Mouse (Mus musculus) T-cell, adult 2 months (primary cell): Measurements from ENCODE around the gene Fgd5.
"Not testable (repeated sequence)": the region's sequence is repeated elsewhere in the genome, so short reads cannot be mapped to it uniquely, and the experiment has no call there.

ENCODE experiments used
- DNase-seq: peaks from one replicate; pipeline ENCODE4 v3.0.0; 2022; ENCODE audit warnings: low spot score

Gene Fgd5

DNA sequence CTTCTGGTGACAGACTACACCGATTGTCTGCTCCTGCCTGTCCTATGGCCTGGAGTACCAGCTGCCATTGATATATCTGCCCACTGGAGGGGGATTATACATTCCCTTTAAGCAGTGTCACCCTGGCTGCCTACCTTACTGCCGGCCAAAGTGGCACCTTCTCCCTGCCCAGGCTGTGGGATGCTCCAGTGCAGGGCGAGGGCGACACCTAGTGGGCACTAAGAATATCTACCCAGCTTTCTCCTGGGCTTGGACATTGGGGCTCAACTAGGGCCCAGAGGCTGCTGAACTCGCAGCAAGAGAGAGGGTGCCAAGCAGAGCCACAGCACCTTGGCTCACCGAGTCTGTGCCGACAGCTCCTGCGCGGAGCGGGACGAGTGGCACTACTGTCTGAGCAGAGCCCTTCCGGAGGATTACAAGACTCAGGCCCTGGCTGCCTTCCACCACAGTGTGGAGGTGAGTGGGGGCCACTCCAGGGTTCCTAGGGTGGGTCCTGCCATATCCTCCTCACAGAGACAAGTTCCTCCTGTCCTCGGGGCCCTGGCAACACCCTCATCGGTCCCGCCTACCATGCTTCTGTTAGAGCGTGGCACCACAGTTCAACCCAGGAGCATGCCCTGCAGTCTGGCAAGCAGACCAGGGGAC is 88.6 kb downstream of the Fgd5 start:
- peak; percentile 64 for DNase-seq

- DNase-seq, result no peak
Measured at GRCm38 (mm10) chr6:92071121-92071839, 92.6 kb downstream of the Fgd5 start.

DNA sequence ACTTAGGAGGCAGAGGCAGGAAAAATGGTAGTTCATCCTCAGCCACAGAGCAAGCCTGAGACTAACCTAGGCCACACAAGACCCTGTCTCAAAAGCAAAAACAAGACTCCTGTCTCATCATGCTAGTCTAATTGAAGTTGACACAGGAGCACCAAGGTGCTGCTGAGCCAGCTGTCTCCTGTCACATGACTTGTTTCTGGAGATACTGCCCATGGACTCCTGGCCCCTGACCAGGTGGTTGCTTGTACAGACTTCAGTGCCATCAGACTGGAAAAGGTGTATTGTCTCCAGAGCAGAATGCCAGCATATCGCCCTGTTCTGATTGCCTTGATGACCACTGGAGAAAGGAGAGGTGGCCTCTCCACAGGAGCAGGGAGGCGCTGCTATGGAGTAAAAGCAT is 102.1 kb downstream of the Fgd5 start:
- no peak for DNase-seq

DNA sequence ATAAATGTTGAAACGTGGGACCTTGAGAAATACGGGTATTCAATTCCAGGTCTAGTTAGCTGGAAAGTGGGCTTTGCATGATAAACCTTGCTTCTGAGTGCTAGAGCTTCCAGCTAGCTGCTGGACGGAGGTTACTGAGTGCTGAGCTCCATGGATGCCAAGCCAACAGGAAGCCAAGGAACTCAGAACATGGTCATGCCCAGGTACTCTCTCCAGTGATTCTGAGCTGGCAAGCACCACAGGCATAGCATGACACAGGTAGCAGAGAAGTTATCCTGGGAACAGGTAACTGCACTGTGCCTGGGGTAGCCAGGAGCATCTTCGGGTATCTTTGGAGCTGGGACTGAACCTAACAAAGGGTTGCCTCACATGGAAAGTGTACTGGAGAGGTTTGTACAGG is 104.1 kb downstream of the Fgd5 start:
- no peak for DNase-seq

GRCm38 (mm10) chr6:92084932-92085331 is 106.3 kb downstream of the Fgd5 start:
- DNase-seq, result no peak

GRCm38 (mm10) chr6:92089141-92089540 is 110.5 kb downstream of the Fgd5 start:
- DNase-seq, result not testable (repeated sequence)

- DNase-seq, result no peak
Measured at GRCm38 (mm10) chr6:92089982-92090381, 111.3 kb downstream of the Fgd5 start.

DNA sequence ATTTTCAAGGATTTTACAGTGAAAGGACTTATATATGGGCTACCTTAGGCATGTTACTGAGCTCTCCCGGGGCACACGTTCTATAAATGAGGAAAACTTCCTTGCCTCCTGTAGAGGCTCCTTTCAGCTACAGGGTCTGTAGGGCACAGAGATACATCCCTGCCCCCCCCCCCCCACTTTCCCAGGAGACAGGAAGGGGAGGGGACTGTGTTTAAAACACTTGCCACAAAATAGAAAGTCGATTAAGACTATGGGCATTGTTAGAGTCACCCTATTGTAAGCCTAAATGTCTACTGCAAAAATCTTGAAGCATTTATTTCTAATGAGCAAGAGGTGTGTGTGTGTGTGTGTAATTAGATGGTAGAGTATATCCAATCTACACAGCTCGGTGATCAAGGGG is 111.8 kb downstream of the Fgd5 start:
- no peak for DNase-seq

- peak; percentile 78 for DNase-seq
Measured at GRCm38 (mm10) chr6:92091130-92091591, 112.5 kb downstream of the Fgd5 start, which contains the start of gene Nr2c2. TSS of gene Nr2c2 (plus strand) at chr6:92091390.

GRCm38 (mm10) chr6:92091767-92092489 is 113.2 kb downstream of the Fgd5 start:
- peak; percentile 99 for DNase-seq

- no peak for DNase-seq
Measured at GRCm38 (mm10) chr6:92092737-92093136, 114.1 kb downstream of the Fgd5 start.

DNA sequence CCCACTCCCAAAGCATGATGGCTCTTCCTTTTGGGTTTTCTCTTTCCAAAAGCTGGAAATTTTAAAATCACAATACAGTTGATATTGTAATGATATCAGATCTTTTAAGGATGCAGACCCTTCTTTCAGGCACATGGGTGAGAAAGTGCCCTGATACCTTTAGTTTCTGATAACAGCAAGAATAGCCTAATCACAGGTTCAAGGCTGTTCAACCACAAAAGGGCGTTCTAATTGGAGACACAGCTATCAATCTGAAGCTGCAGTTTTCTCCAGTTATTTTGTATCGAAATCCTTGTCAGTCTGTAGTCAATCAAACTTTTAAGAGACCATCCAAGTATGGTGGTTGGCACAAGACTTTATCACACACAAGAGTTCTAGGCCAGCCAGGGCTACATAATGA is 115.2 kb downstream of the Fgd5 start:
- no peak for DNase-seq

- DNase-seq, result no peak
Measured at GRCm38 (mm10) chr6:92100679-92101360, 122.1 kb downstream of the Fgd5 start.

DNA sequence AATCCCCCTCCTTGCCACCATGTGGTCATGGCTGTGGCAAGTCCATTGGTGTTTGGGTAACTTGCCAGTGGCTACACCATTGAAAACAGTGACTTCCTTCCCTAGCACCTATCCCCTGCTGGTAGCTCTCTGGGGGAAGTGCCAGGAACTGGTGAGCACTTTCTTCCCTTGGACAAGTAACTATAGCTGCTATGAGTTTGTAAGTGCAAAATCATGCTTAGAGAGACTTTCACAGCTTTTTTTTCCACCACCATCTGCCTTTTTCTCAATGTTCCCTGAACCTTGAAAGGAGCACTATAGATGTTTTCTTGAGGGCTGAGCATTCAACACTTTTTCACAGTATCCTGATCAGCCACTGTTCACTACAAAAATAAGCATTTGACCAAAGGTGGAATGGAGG is 145.9 kb downstream of the Fgd5 start:
- no peak for DNase-seq
